Mouse (Mus musculus) heart, postnatal 0 days (tissue): ENCODE results near the gene Zbtb1.

Experiments used
- CTCF ChIP-seq: IDR thresholded peaks from 2 replicates; pipeline ENCODE4 v1.5.1; 2016; ENCODE audit warnings: antibody characterized with exemption, control low read depth, low read depth
- EP300 ChIP-seq: IDR thresholded peaks from 2 replicates; pipeline ENCODE4 v1.6.1; 2016; ENCODE audit warnings: antibody characterized with exemption, low read depth

DNA sequence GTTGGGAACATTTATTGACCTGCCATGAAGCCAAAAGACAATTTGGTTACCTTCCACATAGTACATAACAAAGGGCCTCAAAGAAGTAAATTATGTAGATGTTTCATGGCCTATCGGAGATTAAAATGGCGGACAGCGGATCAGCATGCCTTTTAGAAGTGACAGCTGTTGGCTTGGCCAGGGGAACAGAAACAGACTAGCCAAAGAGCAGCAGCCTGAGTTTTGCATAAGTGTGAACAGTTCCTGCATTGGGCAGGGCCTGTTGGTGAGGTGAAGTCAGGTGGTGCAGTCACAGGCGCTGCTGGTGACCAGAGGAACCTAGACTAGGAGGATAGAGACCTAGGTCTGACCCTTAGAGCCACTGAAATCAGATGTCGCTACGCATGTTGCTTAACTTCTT is 7.0 kb downstream of the Zbtb1 start:
- TF ChIP-seq CTCF (no peak), EP300 (no peak)
